Mouse (Mus musculus) C2C12 (cell line): ENCODE measurements around the gene Tmc5. TPM values are rescaled to one million over a fixed set of nuclear protein-coding genes. Genes with fewer than 3 reads are reported as not detected.

Source experiments
- H3K27me3 ChIP-seq: one replicate; pipeline ENCODE4 v1.6.1; 2011; ENCODE audit not compliant: control insufficient read depth, insufficient read depth, insufficient read length
- H3K36me3 ChIP-seq: one replicate; pipeline ENCODE4 v1.6.1; 2011; ENCODE audit not compliant: control insufficient read depth, insufficient read depth
- H3K4me3 ChIP-seq: one replicate; pipeline ENCODE4 v1.5.1; 2011; ENCODE audit warnings: mild to moderate bottlenecking, control low read depth; ENCODE audit not compliant: poor library complexity, insufficient read depth, severe bottlenecking
- H3K79me2 ChIP-seq: one replicate; pipeline ENCODE4 v1.6.1; 2011; ENCODE audit not compliant: control insufficient read depth, insufficient read depth
- H3K79me3 ChIP-seq: one replicate; pipeline ENCODE4 v1.6.1; 2011; ENCODE audit warnings: low read depth, control low read depth
- H3ac ChIP-seq: one replicate; pipeline ENCODE3; 2011; ENCODE audit warnings: low read depth; ENCODE audit not compliant: control insufficient read depth, insufficient read length
- CEBPB ChIP-seq: IDR thresholded peaks from one replicate; pipeline ENCODE4 v1.6.1; 2011; ENCODE audit warnings: low read depth, mild to moderate bottlenecking, control low read depth, moderate library complexity
- CTCF ChIP-seq: IDR thresholded peaks from one replicate; pipeline ENCODE4 v1.5.1; 2011; ENCODE audit not compliant: control insufficient read depth, insufficient read depth, insufficient read length
- FOSL1 ChIP-seq: IDR thresholded peaks from one replicate; pipeline ENCODE4 v1.8.0; 2011; ENCODE audit warnings: mild to moderate bottlenecking, low read length; ENCODE audit not compliant: poor library complexity, insufficient read depth, severe bottlenecking
- MAX ChIP-seq: IDR thresholded peaks from one replicate; pipeline ENCODE4 v1.6.1; 2011; ENCODE audit warnings: mild to moderate bottlenecking, control low read depth
- MYOD1 ChIP-seq: IDR thresholded peaks from one replicate; pipeline ENCODE4 v1.6.1; 2011; ENCODE audit warnings: low read depth; ENCODE audit not compliant: control insufficient read depth, insufficient read length
- MYOG ChIP-seq: IDR thresholded peaks from one replicate; pipeline ENCODE4 v1.6.1; 2011; ENCODE audit not compliant: control insufficient read depth, insufficient read length; ENCODE audit errors: extremely low read depth
- USF1 ChIP-seq: IDR thresholded peaks from one replicate; pipeline ENCODE4 v1.6.1; 2011; ENCODE audit warnings: low read depth, mild to moderate bottlenecking, control low read depth, moderate library complexity
- polyA plus RNA-seq: library from polyadenylated mRNA; unstranded; fragments of >200 nt; fragmentation: generic; extraction: Trizol; gene quantifications from one replicate; pipeline ENCODE4 v1.2.1, GENCODE M21; 2012; ENCODE audit warnings: missing spikeins

Gene Tmc5
- polyA plus RNA-seq, 1 experiment, result not detected

DNA sequence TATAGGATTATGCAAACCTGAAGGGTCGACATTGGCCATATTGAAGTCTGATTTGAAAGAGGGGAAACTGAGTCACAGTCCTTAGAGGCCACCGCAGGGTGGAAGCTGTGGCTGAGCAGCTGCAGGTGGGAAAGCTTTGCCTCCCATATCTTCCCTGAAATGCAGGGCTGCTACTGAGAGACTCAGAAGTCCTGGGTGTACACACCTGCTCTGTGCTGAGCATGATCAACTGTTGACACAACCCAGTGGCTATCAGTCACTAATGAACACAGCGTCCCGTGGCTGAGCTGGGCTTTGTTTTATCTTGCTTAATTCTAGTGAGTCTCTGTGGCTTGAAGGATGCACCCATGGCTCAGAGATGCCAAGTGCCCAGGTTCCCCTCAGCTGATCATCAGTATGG is 53.0 kb downstream of the Tmc5 start:
- no peaks in the 10 kb centered on the region for H3K36me3 ChIP-seq
- H3K27me3 ChIP-seq, result peaks cover 9% of the 10 kb centered on the region
- no peaks in the 10 kb centered on the region for H3K79me2 ChIP-seq
- no peak overlapping the region for H3ac ChIP-seq
- TF ChIP-seq CEBPB (no peak), USF1 (no peak), FOSL1 (no peak), CTCF (no peak), MYOG (no peak), MYOD1 (no peak), MAX (no peak)
- H3K79me3 ChIP-seq, result no peaks in the 10 kb centered on the region
- no peak overlapping the region for H3K4me3 ChIP-seq

DNA sequence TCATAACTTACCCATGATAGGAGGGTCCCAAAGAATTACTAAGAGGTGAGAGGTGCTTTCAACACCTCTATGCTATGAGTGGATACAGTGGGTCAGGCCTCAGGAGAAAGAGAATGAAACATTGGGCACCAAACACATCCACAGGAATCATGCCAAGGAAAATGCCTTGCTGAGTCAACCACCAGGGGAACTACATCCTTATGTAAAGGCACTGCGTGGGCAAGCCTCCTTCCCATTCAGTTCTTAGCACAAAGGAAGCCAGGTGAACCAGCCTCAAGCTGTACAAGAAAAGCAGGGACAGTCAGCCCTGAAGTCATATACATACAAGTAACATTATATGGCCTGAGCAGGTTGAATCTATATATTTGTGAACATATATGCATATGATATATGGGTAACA is 53.8 kb downstream of the Tmc5 start:
- no peaks in the 10 kb centered on the region for H3K79me2 ChIP-seq
- no peaks in the 10 kb centered on the region for H3K36me3 ChIP-seq
- H3K27me3 ChIP-seq, result peaks cover 9% of the 10 kb centered on the region
- no peak overlapping the region for H3K4me3 ChIP-seq
- TF ChIP-seq CEBPB (no peak), CTCF (no peak), MYOG (no peak), MYOD1 (no peak), USF1 (no peak), MAX (no peak), FOSL1 (no peak)
- H3K79me3 ChIP-seq, result no peaks in the 10 kb centered on the region
- no peak overlapping the region for H3ac ChIP-seq

DNA sequence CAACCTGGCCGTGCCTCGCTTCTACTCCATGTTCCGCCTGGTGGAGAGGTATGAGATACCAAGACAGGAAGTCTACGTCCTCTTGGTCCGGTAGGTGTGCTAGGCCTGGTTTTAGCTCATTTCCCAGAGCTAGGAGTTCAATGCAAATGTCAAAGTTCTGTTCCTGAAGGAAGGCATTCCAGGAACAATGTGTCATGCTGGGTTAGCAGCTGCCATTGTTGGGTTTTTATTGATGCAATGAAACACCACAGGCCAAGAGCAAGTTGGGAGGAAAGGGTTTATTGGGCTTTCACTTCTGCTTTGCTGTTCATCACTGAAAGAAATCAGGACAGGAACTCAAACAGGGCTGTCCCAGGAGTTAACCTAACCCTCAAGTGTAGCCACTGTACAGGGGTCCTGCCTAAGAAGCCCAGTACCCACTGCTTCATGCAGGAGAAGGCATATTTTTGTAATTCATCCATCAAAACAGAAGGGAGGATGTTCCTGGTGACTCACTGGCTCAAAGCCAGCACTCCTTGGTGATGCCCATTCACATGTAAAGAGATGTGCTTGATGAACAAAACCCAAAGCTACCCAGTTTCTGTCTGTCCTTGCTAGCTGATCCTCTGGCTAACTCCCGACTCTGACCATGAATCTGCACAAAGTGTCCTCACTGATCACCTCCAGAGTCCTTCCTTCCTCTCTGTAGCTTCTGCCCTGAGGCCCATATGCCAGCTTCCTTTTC is 55.6 kb downstream of the Tmc5 start:
- Histone ChIP-seq H3K79me2 (no peaks in the 10 kb centered on the region), H3K36me3 (no peaks in the 10 kb centered on the region), H3K27me3 (peaks cover 4% of the 10 kb centered on the region), H3K4me3 (no peak overlapping the region), H3ac (no peak overlapping the region), H3K79me3 (no peaks in the 10 kb centered on the region)
- TF ChIP-seq MAX (no peak), CTCF (no peak), USF1 (no peak), MYOG (no peak), MYOD1 (no peak), CEBPB (no peak), FOSL1 (no peak)

DNA sequence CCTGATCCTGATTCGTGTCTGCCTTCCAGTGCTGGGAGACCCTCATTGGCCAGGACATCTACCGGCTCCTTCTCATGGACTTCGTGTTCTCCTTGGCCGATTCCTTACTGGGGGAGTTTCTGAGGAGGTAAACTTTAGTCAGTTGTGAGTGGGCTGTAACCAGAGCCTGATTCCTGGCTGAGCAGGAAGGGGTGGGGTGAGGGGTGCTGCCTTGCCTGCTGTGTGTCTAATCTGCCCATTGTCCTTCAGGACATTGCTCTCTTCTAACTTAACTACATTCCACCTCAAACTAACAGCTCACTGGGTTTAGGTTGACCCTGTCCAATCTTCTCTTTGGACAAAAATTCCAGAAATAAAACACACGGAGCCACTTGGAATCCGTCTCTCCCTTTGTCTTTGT is 59.6 kb downstream of the Tmc5 start:
- H3ac ChIP-seq, result no peak overlapping the region
- H3K4me3 ChIP-seq, result no peak overlapping the region
- no peaks in the 10 kb centered on the region for H3K79me2 ChIP-seq
- no peak for TF ChIP-seq FOSL1
- TF ChIP-seq MYOG, result no peak
- no peak for TF ChIP-seq MYOD1
- no peak for TF ChIP-seq CTCF
- no peak for TF ChIP-seq CEBPB
- no peak for TF ChIP-seq MAX
- TF ChIP-seq USF1, result no peak
- H3K27me3 ChIP-seq, result no peaks in the 10 kb centered on the region
- no peaks in the 10 kb centered on the region for H3K79me3 ChIP-seq
- H3K36me3 ChIP-seq, result no peaks in the 10 kb centered on the region

DNA sequence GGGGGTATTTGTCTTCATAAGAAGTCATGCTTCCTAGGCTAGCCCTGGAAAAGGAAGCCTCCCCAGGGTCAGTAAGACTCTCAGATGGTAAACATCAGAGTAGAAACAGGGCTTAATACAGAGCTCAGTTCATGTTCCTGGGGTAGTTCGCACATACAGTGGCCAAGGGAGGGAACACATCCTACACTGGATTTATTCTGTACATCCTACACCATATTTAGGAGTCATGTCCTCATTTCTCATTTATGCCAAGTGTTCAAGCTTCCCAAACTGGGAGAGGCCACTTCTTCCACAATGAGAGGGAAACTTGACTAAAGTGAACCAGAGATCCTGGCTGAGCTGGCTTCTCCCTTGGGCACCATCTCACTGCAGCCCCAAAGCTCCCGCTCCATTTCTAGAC is 70.7 kb downstream of the Tmc5 start:
- Histone ChIP-seq H3K27me3 (peaks cover 14% of the 10 kb centered on the region), H3K79me3 (no peaks in the 10 kb centered on the region), H3K4me3 (no peak overlapping the region), H3K36me3 (no peaks in the 10 kb centered on the region), H3ac (no peak overlapping the region), H3K79me2 (no peaks in the 10 kb centered on the region)
- TF ChIP-seq CTCF (no peak), MAX (no peak), FOSL1 (no peak)

DNA sequence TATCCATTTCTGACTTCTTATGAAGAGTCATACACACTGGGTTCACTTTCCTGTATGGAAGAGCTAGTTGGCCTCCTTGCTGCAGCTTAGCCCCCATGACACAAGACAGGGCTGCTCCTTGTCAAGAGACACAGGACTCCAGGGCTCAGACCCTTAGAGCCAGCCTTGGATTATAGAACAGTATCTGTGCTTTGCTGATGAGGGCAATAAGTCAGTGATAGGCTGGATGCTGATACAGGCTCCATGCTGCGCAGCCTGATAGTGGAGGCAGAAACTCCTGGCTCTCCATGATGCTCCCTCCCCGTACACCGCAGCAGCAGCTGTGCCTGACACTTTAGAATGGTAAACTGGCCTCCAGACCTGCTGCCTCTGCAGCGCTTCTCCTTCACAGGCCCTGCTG is 73.0 kb downstream of the Tmc5 start:
- TF ChIP-seq USF1 (no peak), FOSL1 (no peak), CEBPB (no peak), CTCF (no peak), MYOG (no peak), MAX (no peak), MYOD1 (no peak)
- H3K79me3 ChIP-seq, result no peaks in the 10 kb centered on the region
- peaks cover 14% of the 10 kb centered on the region for H3K27me3 ChIP-seq
- H3K36me3 ChIP-seq, result no peaks in the 10 kb centered on the region
- no peak overlapping the region for H3K4me3 ChIP-seq
- no peak overlapping the region for H3ac ChIP-seq
- no peaks in the 10 kb centered on the region for H3K79me2 ChIP-seq
